ENCODE assay signal across 8 mouse cellular contexts in the genomic region with DNA sequence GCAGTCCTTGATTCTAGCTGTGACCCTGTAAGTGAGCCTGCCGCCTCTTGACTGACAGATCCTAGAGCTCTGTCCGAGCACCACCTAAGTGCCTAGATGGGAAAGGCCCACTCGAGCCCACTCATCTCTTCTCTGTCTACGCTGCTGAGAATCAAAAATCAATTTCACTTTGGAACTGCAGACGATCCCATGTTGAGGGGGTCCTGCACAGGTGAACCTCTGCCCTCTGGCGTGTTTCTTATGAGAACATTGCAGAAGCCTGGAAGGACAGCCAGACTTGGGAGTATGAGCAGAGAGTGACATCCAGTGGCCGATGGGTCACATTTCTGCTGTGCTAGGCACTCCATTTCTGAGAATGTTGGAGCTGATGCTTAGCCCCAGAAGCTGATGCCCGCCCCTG. TPM values are rescaled to one million over a fixed set of nuclear protein-coding genes. Genes with fewer than 3 reads are reported as not detected.
DNase-seq lines count a peak whose midpoint lies in the region; ATAC-seq lines count a peak whose summit lies in the region.

No protein-coding gene starts in this region.

- DNase-seq in urinary bladder, adult 18-20 months (ENCODE audit: low spot score in 2 of 2): peak; percentile 26 to 40
- DNase-seq in urinary bladder, postnatal 4 days (ENCODE audit: low spot score in 2 of 2): no peak
- peak; percentile 72 for DNase-seq in brain, adult 2 months (ENCODE audit: low read depth, low spot score)
- peak; percentile 25 for DNase-seq in gastrocnemius, postnatal 14 days
- peak; percentile 26 for DNase-seq in kidney, adult 9 months
- no peak for DNase-seq in urinary bladder, postnatal 25 days (ENCODE audit: low spot score)

- no peak overlapping the region for H3K4me3 ChIP-seq in lung, embryonic 15.5 days

- no peaks in the 10 kb centered on the region for H3K36me3 ChIP-seq in lung, embryonic 15.5 days

- H3K4me2 ChIP-seq in lung, embryonic 15.5 days: peak overlapping the region; percentile 23; the same call in 1 of the 2 replicates

- H3K9me3 ChIP-seq in lung, embryonic 15.5 days: no peaks in the 10 kb centered on the region

- intact Hi-C loops in gastrocnemius, postnatal 14 days (cut with DNase I; ENCODE audit: low total_unique reads): loop anchor here (10.0 kb wide), 1 partner anchor 448 kb away; no protein-coding TSS in a partner anchor

- no peak overlapping the region for H3K27ac ChIP-seq in lung, embryonic 15.5 days

- no peak overlapping the region for H3K9ac ChIP-seq in lung, embryonic 15.5 days

- WGBS in lung, embryonic 15.5 days: 37% methylated on average over 8 of the region's 8 CpGs

- H3K4me1 ChIP-seq in lung, embryonic 15.5 days: peaks cover 14% of the 10 kb centered on the region; the same call in 1 of the 2 replicates

- peak; percentile 67 for ATAC-seq in lung, embryonic 15.5 days (ENCODE audit: borderline replicate concordance, extremely low read depth, low FRiP score, low TSS enrichment)
- ATAC-seq in neutrophil, adult 5-6 weeks (ENCODE audit: extremely low read depth, insufficient number of reproducible peaks, low FRiP score, poor library complexity, severe bottlenecking): peak; percentile 82

- no peaks in the 10 kb centered on the region for H3K27me3 ChIP-seq in lung, embryonic 15.5 days

RNA-seq across cellular contexts. Expression of a gene that starts 19.4 kb away (rescaled TPM):
- total RNA-seq in gastrocnemius, postnatal 14 days (2021): not detected
- 0.20 and 0.31 TPM in 2 replicates for polyA plus RNA-seq in lung, embryonic 15.5 days (2015; fragmentation: Nextera tagmentation; extraction: Ambion mirVana)
- total RNA-seq in neutrophil, adult 5-6 weeks (2017): not detected in 2 replicates

Comparison
In these comparisons a context has a peak if more than half of its experiments do, and no peak if none do; other contexts are left out.
1. DNase-seq: peak in urinary bladder, adult 18-20 months (2 of 2), brain, adult 2 months (single experiment), gastrocnemius, postnatal 14 days (single experiment) and kidney, adult 9 months (single experiment); none in urinary bladder, postnatal 4 days (0 of 2) and urinary bladder, postnatal 25 days (single experiment).